Mouse (Mus musculus) hindbrain, embryonic 14.5 days (tissue): ENCODE measurements around the gene Pkp3. TPM values are rescaled to one million over a fixed set of nuclear protein-coding genes. Genes with fewer than 3 reads are reported as not detected.

Experiments used
- ATAC-seq: fragments of 200-750 bp; cut with Nextera tagmentation; 2 replicates; pipeline ENCODE4 v1.8.0; 2017; ENCODE audit warnings: moderate number of reproducible peaks, mild to moderate bottlenecking, moderate TSS enrichment, moderate library complexity; ENCODE audit not compliant: low FRiP score
- DNase-seq: peaks from one replicate; pipeline ENCODE4 v3.0.0-alpha.2; 2015; ENCODE audit warnings: low spot score
- H3K27ac ChIP-seq: fragments of 300-500 bp; sonication (generic); 2 replicates; pipeline ENCODE4 v1.5.1; 2014; ENCODE audit warnings: mild to moderate bottlenecking, moderate library complexity
- H3K27me3 ChIP-seq: fragments of 300-500 bp; sonication (generic); 2 replicates; pipeline ENCODE4 v1.6.1; 2014; ENCODE audit warnings: mild to moderate bottlenecking, low read length, mixed read lengths; ENCODE audit not compliant: control insufficient read depth, insufficient read depth
- H3K36me3 ChIP-seq: fragments of 300-500 bp; sonication (generic); replicated peaks from 2 replicates; pipeline ENCODE4 v1.6.1; 2014; ENCODE audit not compliant: control insufficient read depth, insufficient read depth
- H3K4me1 ChIP-seq: fragments of 300-500 bp; sonication (generic); replicated peaks from 2 replicates; pipeline ENCODE4 v1.6.1; 2014; ENCODE audit warnings: antibody characterized with exemption, low read length, mixed read lengths; ENCODE audit not compliant: control insufficient read depth, insufficient read depth
- H3K4me2 ChIP-seq: fragments of 300-500 bp; sonication (generic); replicated peaks from 2 replicates; pipeline ENCODE4 v1.6.1; 2014; ENCODE audit warnings: mild to moderate bottlenecking, moderate library complexity
- H3K4me3 ChIP-seq: fragments of 300-500 bp; sonication (generic); replicated peaks from 2 replicates; pipeline ENCODE4 v1.5.1; 2014; ENCODE audit warnings: mild to moderate bottlenecking, low read length
- H3K9ac ChIP-seq: fragments of 300-500 bp; sonication (generic); 2 replicates; pipeline ENCODE4 v1.6.1; 2014
- H3K9me3 ChIP-seq: fragments of 300-500 bp; sonication (generic); 2 replicates; pipeline ENCODE4 v1.6.1; 2016; ENCODE audit warnings: low read length; ENCODE audit not compliant: control insufficient read depth
- WGBS: fragments of 180-500 bp; shearing (Covaris S2); extraction: QIAGEN DNeasy Blood & Tissue Kit; methylation state at CpG from one replicate; pipeline ENCODE4 v1.1.7; 2014; 5-methylcytosine and 5-hydroxymethylcytosine counted together
- polyA plus RNA-seq: library from polyadenylated mRNA; unstranded; fragments of >200 nt; fragmentation: Nextera tagmentation; extraction: Ambion mirVana; gene quantifications from 2 replicates; pipeline ENCODE4 v1.2.1, GENCODE M21; 2014

Gene Pkp3
- polyA plus RNA-seq, 1 experiment from 2014 or later = not detected

DNA sequence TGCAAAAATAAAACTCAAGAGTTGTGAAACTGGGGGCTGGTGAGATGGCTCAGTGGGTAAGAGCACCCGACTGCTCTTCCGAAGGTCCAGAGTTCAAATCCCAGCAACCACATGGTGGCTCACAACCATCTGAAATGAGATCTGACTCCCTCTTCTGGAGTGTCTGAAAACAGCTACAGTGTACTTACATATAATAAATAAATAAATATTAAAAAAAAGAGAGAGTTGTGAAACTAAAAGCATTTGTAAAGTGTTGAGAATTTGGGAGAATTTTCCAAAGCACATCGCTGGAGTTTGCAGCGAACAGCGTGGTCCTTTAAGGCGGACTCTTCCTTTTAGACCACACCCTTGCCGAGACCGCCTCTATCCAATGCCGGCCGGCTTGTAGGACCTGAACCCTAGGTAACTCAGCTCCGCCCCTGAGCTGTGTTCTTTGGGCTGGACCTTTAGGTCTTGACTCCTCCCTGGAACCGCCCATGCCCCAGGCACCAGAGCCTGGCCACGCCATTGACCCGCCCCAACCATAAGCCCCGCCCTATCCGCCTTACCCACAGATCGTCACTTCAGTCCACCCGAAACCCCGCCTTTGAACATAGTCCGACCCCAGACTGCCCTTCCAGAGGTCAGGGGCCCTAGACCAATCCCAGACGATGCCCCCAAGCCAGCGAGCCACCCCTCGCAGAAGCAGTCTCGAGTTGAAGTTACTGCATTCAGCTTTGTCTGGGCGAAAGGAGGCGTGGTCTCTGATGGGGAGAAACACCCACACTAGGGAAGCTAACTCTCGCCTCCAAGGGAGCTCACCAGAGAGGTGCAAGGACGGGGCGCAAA lies 44.9 kb downstream of the Pkp3 start:
- WGBS = 3% methylated on average over 29 of the region's 29 CpGs
- peak; percentile 96 for ATAC-seq

DNA sequence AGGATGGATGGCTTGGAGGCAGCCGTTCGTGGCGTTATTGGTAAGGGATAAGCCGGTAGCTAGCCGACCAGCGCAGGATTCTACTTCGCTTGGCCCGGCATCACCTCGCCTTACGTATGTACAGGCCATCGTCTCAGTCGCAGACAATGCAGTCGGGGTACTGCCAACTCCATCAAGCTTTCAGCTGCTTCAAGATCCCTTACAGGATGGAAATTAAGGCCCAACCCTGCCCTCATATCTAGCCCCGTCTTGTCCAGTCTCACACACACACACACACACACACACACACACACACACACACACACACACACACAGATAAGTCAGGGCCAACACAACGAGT lies 45.5 kb downstream of the Pkp3 start:
- 2% methylated on average over 15 of the region's 15 CpGs for WGBS
- ATAC-seq (0 out of 2 replicates have a peak, but pooled peaks have one; percentile 19), DNase-seq (no peak)
- Histone ChIP-seq H3K9me3 (no peaks in the 10 kb centered on the region), H3K4me2 (peak overlapping the region; percentile 61), H3K27me3 (no peaks in the 10 kb centered on the region), H3K9ac (peak overlapping the region; percentile 76), H3K4me3 (peak overlapping the region; percentile 54), H3K27ac (peak overlapping the region; percentile 77), H3K4me1 (0 out of 2 replicates have a peak, but pooled peaks cover 4% of the 10 kb centered on the region), H3K36me3 (no peaks in the 10 kb centered on the region)

More for the DNA sequence above, 44.9 kb downstream of the Pkp3 start:
- peak overlapping the region; percentile 76 for H3K9ac ChIP-seq
- no peaks in the 10 kb centered on the region for H3K36me3 ChIP-seq
- 0 out of 2 replicates have a peak, but pooled peaks cover 4% of the 10 kb centered on the region for H3K4me1 ChIP-seq
- H3K27me3 ChIP-seq = no peaks in the 10 kb centered on the region
- H3K27ac ChIP-seq = peak overlapping the region; percentile 77
- peak overlapping the region; percentile 61 for H3K4me2 ChIP-seq
- DNase-seq = peak; percentile 81
- peak overlapping the region; percentile 54 for H3K4me3 ChIP-seq
- no peaks in the 10 kb centered on the region for H3K9me3 ChIP-seq

DNA sequence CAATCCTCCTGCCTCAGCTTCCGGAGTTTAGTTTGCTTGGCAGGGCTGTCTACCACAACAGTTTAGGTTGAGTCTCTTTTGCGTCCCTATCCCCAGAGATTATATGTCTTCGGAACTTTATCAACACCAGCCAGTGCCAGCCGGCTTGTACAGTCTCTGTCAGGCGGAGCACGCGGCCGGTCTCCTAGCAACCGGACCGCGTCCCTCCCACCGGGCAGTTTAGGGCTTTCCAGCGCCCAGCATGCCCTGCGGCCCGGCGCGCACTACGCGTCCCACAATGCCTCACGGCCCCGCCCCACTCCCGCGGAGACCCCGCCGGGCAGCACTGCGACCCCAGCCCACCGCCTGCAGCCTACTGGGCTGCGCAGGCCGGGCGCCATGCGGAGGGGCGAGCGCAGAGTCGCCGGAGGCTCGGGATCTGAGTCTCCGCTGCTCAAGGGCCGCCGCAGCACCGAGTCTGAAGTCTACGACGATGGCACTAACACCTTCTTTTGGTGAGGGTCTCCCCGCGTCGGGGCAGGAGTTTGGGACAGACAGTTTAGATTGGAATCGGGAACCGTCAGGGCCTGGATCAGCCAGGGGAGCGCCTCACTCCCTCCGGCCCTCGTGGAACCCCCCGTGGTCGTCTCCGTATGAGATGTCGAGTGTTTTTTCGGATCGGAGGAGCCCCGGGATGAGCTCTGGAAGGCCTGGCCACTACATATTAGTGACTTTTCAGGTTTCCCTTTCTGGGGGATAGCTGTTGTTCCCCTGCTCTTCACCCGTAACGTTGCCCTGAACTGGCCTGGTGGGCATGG lies 53.2 kb downstream of the Pkp3 start:
- ATAC-seq (peak; percentile 99), DNase-seq (peak; percentile 96)
- peak overlapping the region; percentile 66 for H3K4me3 ChIP-seq
- peaks cover 15% of the 10 kb centered on the region for H3K4me1 ChIP-seq
- peak overlapping the region; percentile 76 for H3K9ac ChIP-seq
- no peaks in the 10 kb centered on the region for H3K27me3 ChIP-seq
- peak overlapping the region; percentile 81 for H3K4me2 ChIP-seq
- WGBS = under 1% methylated on average over 59 of the region's 59 CpGs
- peak overlapping the region; percentile 38; the same call in 1 of the 2 replicates for H3K27ac ChIP-seq
- no peaks in the 10 kb centered on the region for H3K9me3 ChIP-seq
- H3K36me3 ChIP-seq = peaks cover 13% of the 10 kb centered on the region

DNA sequence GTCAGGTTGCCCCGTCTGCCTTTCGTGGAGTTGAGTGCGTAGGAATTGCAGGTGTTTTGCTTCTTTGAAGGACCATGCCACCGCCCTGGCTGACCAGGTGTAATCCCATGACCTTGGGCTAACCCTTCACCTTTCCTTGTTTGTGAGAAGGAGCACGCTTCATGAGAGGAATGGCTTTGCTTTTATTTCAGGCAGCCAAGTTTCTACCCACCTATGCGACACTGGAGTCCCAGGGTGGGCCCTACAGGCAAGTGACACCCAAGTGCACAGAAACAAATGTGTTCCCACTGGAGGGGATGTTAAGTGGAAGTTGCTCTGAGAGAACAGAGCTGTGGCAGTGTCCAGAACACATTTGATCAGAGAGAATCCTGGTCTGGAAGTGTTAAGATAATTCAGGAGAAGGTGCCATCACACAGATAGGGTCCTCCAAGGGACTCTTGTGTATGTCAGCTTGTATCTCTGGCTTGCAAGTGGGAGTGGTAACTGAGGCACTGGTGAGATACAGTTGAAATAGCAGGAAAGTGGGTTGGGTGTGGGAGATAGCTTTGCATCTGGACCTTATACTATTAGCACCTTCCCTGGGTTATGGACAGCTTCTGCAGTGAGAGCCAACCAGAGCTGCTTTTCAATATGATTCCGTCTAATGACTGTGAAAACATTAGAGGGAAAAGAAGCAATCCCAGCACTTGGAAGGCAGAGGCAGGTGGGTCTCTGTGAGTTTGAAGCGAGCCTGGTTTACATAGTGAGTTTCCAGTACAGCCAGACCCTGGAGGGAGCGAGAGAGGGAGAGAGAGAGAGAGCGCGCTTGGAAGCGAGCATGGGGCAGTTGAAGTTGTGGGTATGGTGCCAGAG lies 54.1 kb downstream of the Pkp3 start:
- DNase-seq (no peak), ATAC-seq (no peak)
- peaks cover 15% of the 10 kb centered on the region for H3K4me1 ChIP-seq
- no peaks in the 10 kb centered on the region for H3K27me3 ChIP-seq
- H3K9me3 ChIP-seq = no peaks in the 10 kb centered on the region
- peak overlapping the region; percentile 76 for H3K9ac ChIP-seq
- H3K4me3 ChIP-seq = peak overlapping the region; percentile 66
- 59% methylated on average over 12 of the region's 12 CpGs for WGBS
- H3K36me3 ChIP-seq = peaks cover 22% of the 10 kb centered on the region
- H3K4me2 ChIP-seq = peak overlapping the region; percentile 81
- H3K27ac ChIP-seq = no peak overlapping the region

Other genes with a start within 250 kb of the Pkp3 start
- 0.31 TPM in 1 of 2 replicates, not detected in the other for gene Urah, start 243.2 kb upstream of the Pkp3 start, polyA plus RNA-seq
- gene Scgb1c1, start 232.7 kb upstream of the Pkp3 start, polyA plus RNA-seq = not detected in 2 replicates
- gene Odf3, start 230.4 kb upstream of the Pkp3 start, polyA plus RNA-seq = 0.14 TPM in 1 of 2 replicates, not detected in the other
- 0.35 TPM in 1 of 2 replicates, not detected in the other for gene Gm45785, start 221.9 kb upstream of the Pkp3 start, polyA plus RNA-seq
- 92.8 and 96.6 TPM in 2 replicates for gene Ric8a, start 221.3 kb upstream of the Pkp3 start, polyA plus RNA-seq
- gene Bet1l, start 220.6 kb upstream of the Pkp3 start, polyA plus RNA-seq = 40.1 and 50.5 TPM in 2 replicates
- 177 and 185 TPM in 2 replicates for gene Psmd13, start 196.2 kb upstream of the Pkp3 start, polyA plus RNA-seq
- 44.4 and 47.5 TPM in 2 replicates for gene Sirt3, start 195.9 kb upstream of the Pkp3 start, polyA plus RNA-seq
- not detected in 2 replicates for gene Cox8b, start 177.8 kb upstream of the Pkp3 start, polyA plus RNA-seq
- gene Nlrp6, start 157.3 kb upstream of the Pkp3 start, polyA plus RNA-seq = 0.60 and 1.4 TPM in 2 replicates
- gene Pgghg, start 136.8 kb upstream of the Pkp3 start, polyA plus RNA-seq = 8.2 and 9.2 TPM in 2 replicates
- gene Ifitm5, start 127.9 kb upstream of the Pkp3 start, polyA plus RNA-seq = 0.55 TPM in 1 of 2 replicates, not detected in the other
- not detected in 2 replicates for gene Gm45717, start 122.3 kb upstream of the Pkp3 start, polyA plus RNA-seq
- 201 and 234 TPM in 2 replicates for gene Ifitm2, start 122.2 kb upstream of the Pkp3 start, polyA plus RNA-seq
- gene Ifitm1, start 111.0 kb upstream of the Pkp3 start, polyA plus RNA-seq = 16.8 and 21.9 TPM in 2 replicates
- 28.3 and 45.1 TPM in 2 replicates for gene Ifitm3, start 67.4 kb upstream of the Pkp3 start, polyA plus RNA-seq
- 0.95 and 1.1 TPM in 2 replicates for gene Ifitm6, start 60.3 kb upstream of the Pkp3 start, polyA plus RNA-seq
- not detected in 2 replicates for gene Gm17387, start 49.1 kb upstream of the Pkp3 start, polyA plus RNA-seq
- 38.4 and 41.5 TPM in 2 replicates for gene B4galnt4, start 17.1 kb upstream of the Pkp3 start, polyA plus RNA-seq
- 2.5 and 3.1 TPM in 2 replicates for gene Sigirr, start 22.4 kb downstream of the Pkp3 start, polyA plus RNA-seq
- 0.27 and 0.32 TPM in 2 replicates for gene Ano9, start 39.6 kb downstream of the Pkp3 start, polyA plus RNA-seq
- 86.1 and 92.0 TPM in 2 replicates for gene Ptdss2, start 44.2 kb downstream of the Pkp3 start, polyA plus RNA-seq
- gene Rnh1, start 94.6 kb downstream of the Pkp3 start, polyA plus RNA-seq = 53.5 and 56.1 TPM in 2 replicates
- 168 and 187 TPM in 2 replicates for gene Hras, start 115.8 kb downstream of the Pkp3 start, polyA plus RNA-seq
- gene Lrrc56, start 115.9 kb downstream of the Pkp3 start, polyA plus RNA-seq = 6.6 and 7.6 TPM in 2 replicates
- gene Lmntd2, start 135.9 kb downstream of the Pkp3 start, polyA plus RNA-seq = 0.20 and 0.66 TPM in 2 replicates
- gene Rassf7, start 137.6 kb downstream of the Pkp3 start, polyA plus RNA-seq = 20.2 and 23.5 TPM in 2 replicates
- 61.8 and 63.5 TPM in 2 replicates for gene Phrf1, start 150.6 kb downstream of the Pkp3 start, polyA plus RNA-seq
- gene Irf7, start 188.3 kb downstream of the Pkp3 start, polyA plus RNA-seq = 1.4 and 1.6 TPM in 2 replicates
- gene Cdhr5, start 198.6 kb downstream of the Pkp3 start, polyA plus RNA-seq = not detected in 2 replicates
- gene Sct, start 200.9 kb downstream of the Pkp3 start, polyA plus RNA-seq = 3.2 and 4.1 TPM in 2 replicates
- 0.65 and 0.88 TPM in 2 replicates for gene Drd4, start 213.8 kb downstream of the Pkp3 start, polyA plus RNA-seq
- 187 TPM in 2 replicates for gene Deaf1, start 249.5 kb downstream of the Pkp3 start, polyA plus RNA-seq
- 24.7 and 32.6 TPM in 2 replicates for gene Tmem80, start 249.5 kb downstream of the Pkp3 start, polyA plus RNA-seq